Mouse (Mus musculus): Measurements from ENCODE around the gene Adh6b.
"Not testable (repeated sequence)": the region's sequence is repeated elsewhere in the genome, so short reads cannot be mapped to it uniquely, and the experiment has no call there.

The Adh6b gene

GRCm38 (mm10) chr3:138358856-138359255 is 17.3 kb downstream of the Adh6b start:
- DNase-seq (ENCODE audit: extremely low read depth, insufficient read length, low spot score), result no peak

- DNase-seq (ENCODE audit: extremely low read depth, insufficient read length, low spot score), result no peak
Measured at GRCm38 (mm10) chr3:138360721-138361120, 19.1 kb downstream of the Adh6b start.

DNA sequence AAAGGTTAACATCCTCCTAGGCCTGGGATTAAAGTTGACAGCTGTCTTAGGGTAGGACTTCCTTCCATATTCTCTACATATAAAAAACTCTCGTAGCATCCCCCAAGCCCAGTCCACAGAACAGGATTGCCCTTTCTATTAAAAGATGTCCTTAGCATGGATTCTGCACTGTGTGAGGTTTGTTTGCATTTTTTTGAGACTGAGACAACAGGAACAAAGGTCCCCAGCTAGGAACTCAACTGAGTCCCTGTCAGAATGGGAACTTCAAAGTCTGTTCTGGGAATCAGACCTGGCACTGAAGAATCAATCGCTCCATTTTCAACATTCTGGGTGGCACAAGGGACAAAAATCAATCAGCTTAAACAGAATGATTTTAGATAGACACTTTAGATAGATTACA is 21.3 kb downstream of the Adh6b start:
- no peak for DNase-seq (ENCODE audit: extremely low read depth, insufficient read length, low spot score)

DNA sequence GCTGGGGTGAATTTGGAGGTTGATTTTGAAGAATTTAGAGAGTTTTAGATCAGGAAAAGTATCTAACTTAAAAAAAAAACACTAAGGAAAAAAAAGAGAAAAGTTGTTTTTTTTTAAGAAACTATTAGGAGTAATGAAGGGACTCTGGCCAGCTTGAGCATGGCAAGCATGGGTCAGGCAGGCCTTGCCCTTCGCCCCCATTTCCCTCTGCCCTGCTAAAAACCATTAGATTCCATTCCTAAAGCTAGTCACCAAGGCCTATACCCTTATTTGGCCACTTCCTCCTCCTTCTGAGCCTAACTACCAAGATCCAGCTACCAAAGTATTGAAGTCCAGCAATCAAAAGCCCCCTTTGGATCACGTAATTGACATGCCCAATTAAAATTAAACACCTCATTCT is 24.6 kb downstream of the Adh6b start:
- no peak for DNase-seq (ENCODE audit: extremely low read depth, insufficient read length, low spot score)

- DNase-seq (ENCODE audit: extremely low read depth, insufficient read length, low spot score), result no peak
Measured at GRCm38 (mm10) chr3:138369546-138369945, 28.0 kb downstream of the Adh6b start.

- not testable (repeated sequence) for DNase-seq (ENCODE audit: extremely low read depth, insufficient read length, low spot score)
Measured at GRCm38 (mm10) chr3:138370289-138370688, 28.7 kb downstream of the Adh6b start.

GRCm38 (mm10) chr3:138373920-138374319 is 32.3 kb downstream of the Adh6b start:
- DNase-seq (ENCODE audit: extremely low read depth, insufficient read length, low spot score), result no peak

DNA sequence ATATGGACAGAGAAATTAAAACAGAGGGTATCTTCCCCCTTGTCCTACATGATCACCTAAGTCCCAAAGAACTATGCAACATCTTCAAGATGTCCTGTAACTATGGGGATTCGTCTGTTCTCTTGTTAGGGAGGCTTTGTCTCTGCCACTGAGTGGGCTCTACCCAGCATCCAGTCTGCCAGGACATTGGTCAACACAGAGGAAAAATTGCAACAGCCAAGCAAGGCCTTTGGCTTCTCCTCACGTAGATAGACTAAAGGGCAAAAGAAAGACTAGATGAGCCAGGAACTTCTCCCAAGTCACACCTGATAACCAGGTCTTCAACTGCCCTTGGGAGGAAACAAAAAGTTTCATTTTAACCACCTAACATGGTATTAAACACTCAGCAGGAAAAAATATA is 33.6 kb downstream of the Adh6b start:
- no peak for DNase-seq (ENCODE audit: extremely low read depth, insufficient read length, low spot score)

GRCm38 (mm10) chr3:138381133-138381532 is 39.6 kb downstream of the Adh6b start:
- no peak for DNase-seq (ENCODE audit: extremely low read depth, insufficient read length, low spot score)

GRCm38 (mm10) chr3:138387155-138387554 is 45.6 kb downstream of the Adh6b start:
- DNase-seq (ENCODE audit: extremely low read depth, insufficient read length, low spot score), result no peak

DNA sequence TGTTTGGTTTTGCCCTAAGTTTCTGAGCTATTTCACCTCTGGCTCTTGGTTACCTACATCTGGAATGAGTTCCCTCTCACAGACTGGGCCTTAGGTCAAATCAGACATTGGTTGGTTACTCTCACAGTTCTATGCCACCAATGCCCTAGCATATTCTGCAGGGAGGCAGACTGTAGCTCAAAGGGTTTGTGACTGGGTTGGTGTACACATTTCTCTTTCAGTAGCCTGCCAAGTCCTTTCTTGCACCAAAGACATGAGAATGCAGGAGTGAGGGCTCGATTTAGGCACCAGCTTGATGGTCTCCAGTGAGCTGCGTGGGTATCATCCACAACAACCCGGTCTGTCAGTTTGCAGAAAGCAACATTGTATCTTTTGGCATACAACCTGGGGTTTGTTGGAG is 63.3 kb downstream of the Adh6b start:
- DNase-seq (ENCODE audit: extremely low read depth, insufficient read length, low spot score), result no peak

- DNase-seq (ENCODE audit: extremely low read depth, insufficient read length, low spot score), result no peak
Measured at GRCm38 (mm10) chr3:138405341-138405740, 63.8 kb downstream of the Adh6b start.

DNA sequence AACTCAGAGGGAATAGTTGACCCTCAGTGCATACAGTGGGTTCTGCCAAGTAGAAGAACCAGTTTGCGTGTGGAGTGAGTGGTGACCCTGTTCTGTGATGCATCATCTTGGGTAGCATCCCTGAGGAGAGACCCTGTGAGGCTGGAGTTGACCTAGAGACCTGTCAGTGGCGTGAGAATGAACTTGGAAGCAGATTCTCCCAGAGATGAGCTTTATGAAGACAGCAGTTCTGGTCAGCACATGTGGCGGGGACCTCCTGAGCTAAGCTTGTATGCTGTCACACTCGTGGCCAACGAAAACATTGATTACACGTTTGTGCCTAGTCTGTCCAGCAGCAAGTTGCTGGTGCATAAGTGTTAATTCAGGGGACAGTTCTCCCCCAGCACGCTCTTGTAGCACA is 64.3 kb downstream of the Adh6b start:
- no peak for DNase-seq (ENCODE audit: extremely low read depth, insufficient read length, low spot score)

DNA sequence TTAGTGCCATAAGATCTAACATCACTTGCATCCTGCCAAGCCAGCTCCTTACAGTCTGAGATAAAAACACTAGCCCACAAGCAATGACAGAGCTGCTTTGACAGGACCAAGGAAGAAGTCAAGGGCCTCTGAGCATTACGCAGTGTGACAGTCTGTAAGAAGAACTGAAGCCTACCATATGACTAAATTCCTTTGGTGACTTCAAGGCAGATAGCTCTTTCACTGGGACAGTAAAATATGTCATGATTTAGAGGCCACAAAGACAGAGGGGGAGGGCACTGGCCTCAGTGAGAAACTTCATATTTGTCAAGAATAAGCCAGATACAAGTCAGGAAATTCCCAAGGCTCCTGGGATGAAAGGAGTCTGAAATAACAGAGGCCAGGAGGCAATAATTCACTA is 66.3 kb downstream of the Adh6b start:
- no peak for DNase-seq (ENCODE audit: extremely low read depth, insufficient read length, low spot score)
